Mouse (Mus musculus): ENCODE data around the gene Grb2.
"Not testable (repeated sequence)": the region's sequence is repeated elsewhere in the genome, so short reads cannot be mapped to it uniquely, and the experiment has no call there.

Gene Grb2

GRCm38 (mm10) chr11:115649706-115650105, 58.7 kb downstream of the Grb2 start:
- DNase-seq (ENCODE audit: low read depth, low spot score) = no peak

DNA sequence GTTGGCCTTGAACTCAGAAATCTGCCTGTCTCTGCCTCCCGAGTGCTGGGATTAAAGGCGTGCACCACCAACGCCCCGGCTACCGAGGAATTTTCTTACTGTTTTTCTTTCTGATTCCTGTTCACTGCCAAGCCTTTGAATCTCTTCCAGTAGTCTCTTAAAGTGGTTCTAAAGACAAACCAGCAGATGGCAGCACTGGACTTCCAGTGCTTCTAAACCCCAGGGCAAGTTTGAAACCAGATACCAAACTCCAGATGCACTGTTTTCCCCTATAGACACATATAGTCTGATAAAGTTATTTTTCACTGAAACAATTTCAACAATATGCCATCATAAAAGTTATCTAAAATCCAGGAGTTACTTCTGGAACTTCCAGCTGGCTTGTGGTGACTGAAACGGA, 60.9 kb downstream of the Grb2 start:
- peak; percentile 79 for DNase-seq (ENCODE audit: low read depth, low spot score)

DNA sequence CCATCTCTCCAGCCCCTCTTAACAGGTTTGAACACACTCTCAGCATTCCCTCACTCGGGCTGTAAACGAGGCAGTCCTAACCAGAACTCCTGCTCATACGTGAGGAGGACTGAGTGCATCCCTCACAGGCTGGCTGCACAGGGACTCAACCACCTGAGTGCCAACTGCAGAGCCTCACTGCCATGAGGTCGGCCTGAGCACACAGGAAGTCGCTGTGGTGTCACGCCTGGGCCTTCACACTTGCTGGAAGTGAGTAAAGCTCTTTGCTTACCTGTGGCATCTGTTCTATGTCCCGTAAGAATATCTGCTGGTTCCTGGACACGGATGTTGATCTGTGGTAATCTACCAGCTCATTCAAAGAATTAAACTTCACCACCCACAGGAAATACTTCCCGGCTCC, 62.0 kb downstream of the Grb2 start:
- DNase-seq (ENCODE audit: low read depth, low spot score) = peak; percentile 40

- not testable (repeated sequence) for DNase-seq (ENCODE audit: low read depth, low spot score)
Measured at GRCm38 (mm10) chr11:115645498-115645897, 62.9 kb downstream of the Grb2 start.

DNA sequence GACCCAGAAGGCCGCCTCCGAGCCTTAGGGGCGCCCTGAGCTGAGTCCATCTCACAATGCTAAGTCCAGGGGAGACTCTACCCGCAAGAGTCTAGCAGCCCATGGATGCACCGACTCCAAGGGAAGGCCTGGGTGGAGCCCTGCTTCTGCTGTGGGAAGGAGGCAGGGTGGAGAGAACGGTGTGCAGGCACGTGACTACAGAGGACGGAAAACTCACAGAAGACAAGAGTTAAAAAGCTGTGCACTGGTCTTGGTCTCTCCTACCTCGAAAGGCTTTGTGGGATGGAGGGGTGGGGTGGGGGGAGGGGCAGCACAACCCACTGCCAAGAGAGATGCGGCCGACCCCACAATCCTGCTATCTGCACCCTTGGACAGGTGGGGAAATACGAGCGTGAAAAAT, 64.1 kb downstream of the Grb2 start:
- DNase-seq (ENCODE audit: low read depth, low spot score) = no peak

- DNase-seq (ENCODE audit: low read depth, low spot score) = peak; percentile 83
Measured at GRCm38 (mm10) chr11:115643265-115643664, 65.1 kb downstream of the Grb2 start.

DNA sequence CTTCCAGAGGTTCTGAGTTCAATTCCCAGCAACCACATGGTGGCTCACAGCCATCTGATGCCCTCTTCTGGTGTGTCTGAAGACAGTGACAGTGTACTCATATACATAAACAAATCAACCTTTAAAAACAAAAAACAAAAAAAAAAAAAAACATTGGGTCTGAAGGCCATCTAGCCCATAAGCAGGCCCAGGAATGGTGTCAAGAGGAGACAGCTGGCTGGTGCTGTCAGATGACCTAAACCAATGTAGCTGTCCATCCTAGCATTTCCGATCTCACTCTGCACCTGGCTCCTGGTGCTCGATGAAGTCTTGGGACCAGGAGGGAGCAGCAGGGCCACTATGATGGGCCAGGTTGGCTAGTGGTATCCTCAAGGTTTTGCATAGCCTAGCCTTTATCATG, 65.7 kb downstream of the Grb2 start:
- peak; percentile 62 for DNase-seq (ENCODE audit: low read depth, low spot score)

DNA sequence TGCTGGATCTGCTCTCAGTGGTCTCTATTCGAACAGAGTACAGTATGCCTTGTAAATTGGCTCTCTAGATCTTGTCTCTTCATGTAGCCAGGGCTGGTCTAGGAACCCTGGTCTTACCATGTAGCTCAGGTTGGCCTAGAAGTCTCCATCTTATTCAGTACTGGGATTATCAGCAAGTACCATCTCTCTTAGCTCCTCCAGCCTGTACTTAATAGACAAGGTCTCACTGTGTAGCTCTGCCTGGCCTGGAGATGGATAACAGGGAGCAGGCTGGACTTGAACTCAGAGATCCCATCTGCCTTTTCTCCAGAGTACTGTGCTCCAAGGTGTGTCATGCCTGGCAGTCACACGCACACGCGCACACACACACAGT, 66.7 kb downstream of the Grb2 start:
- DNase-seq (ENCODE audit: low read depth, low spot score) = no peak

DNA sequence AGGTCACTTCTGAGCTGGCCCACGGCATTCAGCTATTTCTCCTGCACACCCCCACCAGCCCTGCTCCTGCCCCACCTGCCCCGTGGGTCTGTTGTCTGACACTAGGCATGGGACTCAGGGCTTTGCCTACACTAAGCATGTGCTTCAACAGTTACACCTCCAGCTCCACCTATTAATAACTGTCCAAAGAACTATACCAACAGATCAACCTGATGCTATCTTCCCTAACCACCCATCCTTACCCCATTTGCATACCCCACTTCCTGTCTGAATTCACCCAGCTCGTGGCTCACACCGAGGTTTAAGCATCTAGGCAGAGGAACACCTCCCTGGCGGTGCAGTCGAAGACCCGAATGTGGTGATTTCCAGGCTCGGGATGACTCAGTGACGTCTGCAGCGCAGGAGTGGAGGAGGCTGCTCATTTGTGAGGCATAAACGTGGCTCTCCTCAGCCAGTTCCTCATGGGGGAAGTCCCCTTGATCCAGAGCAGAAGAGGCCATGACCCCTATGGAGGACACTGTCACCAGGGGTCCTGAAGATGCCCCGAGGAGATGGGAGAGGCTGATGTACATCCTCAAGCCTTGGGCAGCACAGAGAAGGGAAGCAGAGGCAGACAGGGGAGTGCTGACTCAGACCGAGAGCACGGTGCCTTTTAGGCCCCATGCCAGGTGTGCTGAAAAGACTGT, 67.3 kb downstream of the Grb2 start:
- DNase-seq (ENCODE audit: low read depth, low spot score) = peak; percentile 99

DNA sequence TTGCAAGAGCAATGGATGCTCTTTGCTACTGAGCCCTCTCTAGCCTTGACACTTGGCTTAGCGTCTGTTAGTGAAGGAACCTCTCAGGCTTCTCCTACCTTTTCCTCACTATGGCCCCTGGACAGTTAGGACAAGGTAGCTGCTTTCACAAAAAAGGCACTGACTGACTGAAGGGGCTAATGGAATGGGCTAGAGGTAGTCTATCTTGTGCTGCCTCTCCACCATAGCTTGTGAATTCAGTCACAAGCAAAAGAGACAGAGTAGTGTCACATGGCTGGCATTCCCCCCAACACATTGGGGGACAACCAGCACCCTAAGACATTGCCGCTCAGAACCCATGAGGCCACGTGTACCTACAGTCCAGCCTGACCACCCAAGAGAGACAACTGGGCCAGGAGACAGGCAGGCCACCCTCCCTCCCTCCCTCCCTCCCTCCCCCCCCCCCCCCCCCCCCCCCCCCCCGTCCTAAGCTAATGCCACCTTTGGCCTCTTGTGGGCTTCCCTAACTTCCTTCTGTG, 68.0 kb downstream of the Grb2 start:
- DNase-seq (ENCODE audit: low read depth, low spot score) = peak; percentile 83

DNA sequence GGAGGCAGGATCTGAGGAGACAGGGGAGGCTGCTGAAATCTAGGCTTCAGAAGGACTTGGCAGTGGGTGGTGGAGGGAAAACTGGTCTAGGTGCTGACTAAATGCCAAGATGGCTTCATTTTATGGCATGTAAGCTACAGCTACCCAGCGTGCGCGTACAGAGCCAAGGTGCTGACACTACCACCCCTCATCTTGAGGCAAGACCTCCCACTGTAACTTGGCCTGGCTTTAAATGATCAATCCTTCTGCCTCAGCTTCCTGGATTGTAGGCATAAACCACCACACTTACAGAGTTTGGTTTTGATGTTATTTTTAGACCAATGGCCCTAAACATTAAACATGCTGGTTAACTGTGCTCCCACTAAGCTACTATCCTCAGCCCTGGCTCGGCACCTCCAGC, 68.9 kb downstream of the Grb2 start:
- no peak for DNase-seq (ENCODE audit: low read depth, low spot score)

DNA sequence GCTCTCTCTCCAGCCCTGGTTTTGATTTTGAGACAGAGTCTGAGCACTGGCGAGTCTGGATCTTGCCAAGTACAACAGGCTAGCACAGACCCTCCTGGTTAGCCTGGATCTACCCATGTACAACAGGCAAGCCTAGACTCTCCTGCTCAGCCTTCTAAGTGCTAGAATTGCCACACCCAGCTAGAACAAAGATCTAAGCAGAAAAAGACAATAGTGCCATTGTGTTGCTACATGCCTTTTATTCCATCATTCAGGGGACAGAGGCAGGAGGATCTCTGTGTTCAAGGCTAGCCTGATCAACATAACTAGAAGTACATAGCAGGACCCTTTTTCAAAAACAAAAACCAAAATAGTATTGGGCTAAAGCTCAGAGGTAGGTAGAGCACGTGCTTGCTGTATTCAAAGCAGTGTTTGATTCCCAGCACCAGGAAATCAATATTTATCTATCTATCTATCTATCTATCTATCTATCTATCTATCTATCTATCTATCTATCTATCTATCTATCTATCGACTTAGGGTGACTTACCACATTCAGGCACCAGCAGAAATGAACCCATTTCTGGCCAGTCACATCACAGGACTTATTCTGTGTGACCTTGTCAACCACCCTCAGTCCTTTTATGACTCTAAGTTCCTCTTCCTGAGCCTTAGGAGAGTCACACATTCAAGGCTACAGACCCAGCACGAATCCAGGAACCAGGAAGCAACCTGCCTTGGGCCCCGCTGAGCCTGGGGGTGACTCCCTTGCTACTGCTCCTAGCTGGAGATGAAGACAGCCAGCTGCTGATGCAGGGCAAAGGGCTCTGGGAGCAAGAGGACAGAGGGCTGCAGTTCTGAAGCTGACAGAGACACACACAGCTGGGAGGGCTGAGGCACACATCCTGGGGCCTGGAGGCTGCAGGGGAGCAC, 69.6 kb downstream of the Grb2 start:
- DNase-seq (ENCODE audit: low read depth, low spot score) = peak; percentile 94

- peak; percentile 55 for DNase-seq (ENCODE audit: low read depth, low spot score)
Measured at GRCm38 (mm10) chr11:115636960-115637359, 71.4 kb downstream of the Grb2 start.

GRCm38 (mm10) chr11:115635484-115635883, 72.9 kb downstream of the Grb2 start:
- DNase-seq (ENCODE audit: low read depth, low spot score) = peak; percentile 62

DNA sequence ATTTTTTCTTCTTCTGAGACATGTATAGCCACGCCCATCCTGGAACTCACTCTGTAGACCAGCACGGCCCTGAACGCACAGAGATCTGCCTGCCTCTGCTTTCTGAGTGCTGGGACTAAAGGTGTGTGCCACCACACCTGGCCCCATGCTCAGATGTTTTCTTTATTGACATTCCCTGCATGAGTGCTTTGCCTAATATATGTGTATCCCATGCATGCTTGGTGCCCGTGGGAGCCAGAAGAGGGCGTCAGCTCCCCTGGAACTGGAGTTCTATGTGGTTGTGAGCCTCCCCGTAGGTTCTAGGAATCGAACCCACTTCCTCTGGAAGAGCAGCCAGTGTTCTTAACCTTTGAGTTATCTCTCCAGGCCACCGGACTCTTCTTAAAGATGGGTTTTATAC, 73.4 kb downstream of the Grb2 start:
- peak; percentile 75 for DNase-seq (ENCODE audit: low read depth, low spot score)

DNA sequence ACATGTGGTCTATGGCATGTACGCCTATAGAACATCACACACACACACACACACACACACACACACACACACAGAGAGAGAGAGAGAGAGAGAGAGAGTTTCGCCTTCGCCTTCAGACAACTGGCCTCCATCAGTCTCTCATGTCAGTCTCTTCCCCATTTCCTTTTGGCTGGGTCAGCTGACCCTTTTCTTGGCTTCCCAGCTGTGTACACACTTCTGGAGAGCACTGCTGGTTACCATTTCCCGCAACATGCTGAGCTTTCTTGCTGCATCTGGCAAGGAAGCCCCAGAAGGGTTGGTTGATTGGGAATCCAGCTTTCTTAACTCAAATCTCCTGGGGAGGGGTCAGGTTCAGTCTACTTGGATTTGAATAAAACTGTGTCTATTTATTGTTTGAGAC, 74.3 kb downstream of the Grb2 start:
- peak; percentile 90 for DNase-seq (ENCODE audit: low read depth, low spot score)

DNA sequence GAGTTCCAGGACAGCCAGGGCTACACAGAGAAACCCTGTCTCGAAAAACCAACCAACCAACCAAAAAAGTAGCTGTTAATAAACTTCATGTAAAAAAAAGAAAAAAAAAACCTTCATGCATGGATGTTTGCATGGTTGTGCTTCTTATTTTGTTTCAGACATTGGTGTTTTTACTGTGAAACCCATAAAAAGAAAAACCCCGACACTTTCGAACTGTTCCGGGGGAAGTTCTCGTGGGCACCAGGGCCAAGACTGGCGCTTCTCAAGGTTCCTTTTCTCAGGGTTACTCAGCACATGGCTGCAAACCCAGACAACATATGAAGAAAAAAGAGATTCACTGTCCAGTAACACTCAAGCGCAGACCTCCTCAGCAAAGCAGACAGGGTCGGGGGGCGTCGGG, 75.5 kb downstream of the Grb2 start:
- peak; percentile 90 for DNase-seq (ENCODE audit: low read depth, low spot score)

DNA sequence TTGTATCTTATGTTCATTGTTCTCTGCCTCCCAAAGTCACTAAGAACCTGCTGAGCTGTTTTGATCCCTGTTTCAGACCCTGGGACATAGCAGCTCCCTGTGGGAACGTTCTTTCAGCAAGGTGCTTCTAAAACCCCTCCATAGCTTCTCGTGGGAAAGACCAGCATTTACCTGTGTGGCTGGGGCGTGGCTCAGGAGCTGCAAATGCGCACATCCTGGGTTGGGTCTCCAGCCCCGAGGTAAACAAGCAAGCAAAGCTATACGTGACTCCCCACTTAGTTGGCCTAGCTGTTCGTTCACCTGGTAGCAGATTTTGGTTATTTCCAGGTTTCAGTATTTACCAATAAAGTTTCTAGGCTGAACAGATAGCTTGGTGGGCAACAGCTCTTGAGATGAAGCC, 76.2 kb downstream of the Grb2 start:
- DNase-seq (ENCODE audit: low read depth, low spot score) = peak; percentile 82

DNA sequence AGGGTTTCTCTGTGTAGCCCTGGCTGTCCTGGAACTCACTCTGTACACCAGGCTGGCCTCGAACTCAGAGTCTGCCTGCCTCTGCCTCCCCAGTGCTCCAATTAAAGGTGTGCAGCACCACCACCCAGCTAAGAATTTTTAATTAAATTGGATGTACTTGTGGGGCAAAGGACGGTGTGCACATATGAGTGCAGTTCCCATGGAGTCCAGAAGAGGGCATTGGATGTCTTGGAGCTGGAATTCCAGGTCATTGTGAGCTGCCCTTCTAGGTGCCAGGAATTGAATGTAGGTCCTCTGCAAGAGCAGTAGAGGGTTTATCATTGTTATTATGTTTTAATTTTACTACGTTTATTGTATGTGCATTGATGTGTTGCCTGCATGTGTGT, 76.9 kb downstream of the Grb2 start:
- peak; percentile 92 for DNase-seq (ENCODE audit: low read depth, low spot score)

DNA sequence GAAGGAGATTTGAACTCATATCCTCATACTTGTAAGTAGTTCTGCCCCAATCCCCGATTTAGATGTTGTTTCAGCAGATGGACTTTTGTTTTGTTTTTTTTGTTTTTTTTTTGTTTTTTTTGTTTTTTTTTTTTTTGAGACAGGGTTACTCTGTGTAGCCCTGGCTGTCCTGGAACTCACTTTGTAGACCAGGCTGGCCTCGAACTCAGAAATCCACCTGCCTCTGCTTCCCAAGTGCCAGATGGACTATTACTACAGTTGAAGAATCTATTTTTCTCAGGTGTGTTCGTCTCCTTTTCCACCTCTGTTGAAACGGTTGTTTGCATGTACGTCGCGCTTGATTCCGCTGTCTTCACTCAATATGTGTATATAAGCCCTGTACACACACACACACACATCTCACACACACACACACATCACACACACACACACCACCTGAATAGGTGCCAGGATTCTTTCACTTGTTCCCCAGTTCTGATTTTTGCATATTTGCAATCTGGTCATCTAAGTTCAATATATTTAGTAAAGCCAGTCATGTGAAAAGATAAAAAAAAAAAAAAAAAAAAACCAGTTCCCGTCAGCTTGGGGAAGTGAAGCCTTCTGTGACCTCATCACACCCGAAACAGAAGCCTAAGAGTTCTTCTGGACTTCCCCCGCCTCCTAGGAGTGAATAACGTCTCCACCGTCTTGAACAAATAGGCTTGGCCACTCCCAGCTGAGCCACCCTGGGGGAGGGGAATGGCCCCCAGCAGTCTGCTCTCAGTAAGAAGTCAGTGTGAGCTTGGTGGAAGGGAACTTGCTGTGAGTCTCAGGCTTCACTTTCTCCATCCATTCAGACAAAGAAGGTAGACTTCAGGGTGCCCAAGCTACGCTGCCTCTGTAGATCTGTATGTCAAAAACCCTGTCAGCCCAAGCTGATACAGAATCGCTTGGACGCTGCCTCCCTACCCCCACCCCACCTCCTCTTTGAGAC, 77.6 kb downstream of the Grb2 start:
- peak; percentile 100 for DNase-seq (ENCODE audit: low read depth, low spot score)

GRCm38 (mm10) chr11:115629734-115630531, 78.5 kb downstream of the Grb2 start:
- DNase-seq (ENCODE audit: low read depth, low spot score) = peak; percentile 80
